Mouse (Mus musculus): ENCODE data around the gene Nup133.

GRCm38 (mm10) chr8:123978166-123978838 is 29.2 kb upstream of the Nup133 start:
- no peak for TF ChIP-seq POLR2A (IDR thresholded peaks at IDR 0.05; ENCODE audit: borderline replicate concordance, control insufficient read depth, low read depth, low read length)
- no peak for TF ChIP-seq CTCF (IDR thresholded peaks at IDR 0.05; ENCODE audit: control insufficient read depth, insufficient read depth, low read length)

Data from bone marrow, adult 2 months (tissue).